Mouse (Mus musculus) ES-E14 (cell line): Measurements from ENCODE around the gene Gdf15. TPM values are rescaled to one million over a fixed set of nuclear protein-coding genes. Genes with fewer than 3 reads are reported as not detected.
A peak's percentile ranks its signal among the peaks of the same experiment; 100 is the strongest.

Source experiments
- DNase-seq: peaks from one replicate; pipeline ENCODE4 v3.0.0-alpha.2; 2013; ENCODE audit warnings: low read depth, low spot score
- H3K27ac ChIP-seq: 2 replicates; pipeline ENCODE4 v1.5.1; 2012; ENCODE audit warnings: low read depth, mild to moderate bottlenecking, low read length, moderate library complexity, mixed read lengths; ENCODE audit not compliant: poor library complexity, insufficient read depth, severe bottlenecking
- H3K36me3 ChIP-seq: 2 replicates; pipeline ENCODE4 v1.6.1; 2012; ENCODE audit warnings: mild to moderate bottlenecking, low read length, moderate library complexity, mixed read lengths; ENCODE audit not compliant: control insufficient read depth, poor library complexity, insufficient read depth, severe bottlenecking
- H3K4me1 ChIP-seq, 2 experiments: fragments of 150-350 bp in 1 of 2; sonication (generic) in 1 of 2; 2 replicates each; pipeline ENCODE4 v1.6.1; 2012; ENCODE audit warnings: low read length in 2 of 2, mild to moderate bottlenecking in 1 of 2, mixed read lengths in 1 of 2; ENCODE audit not compliant: control insufficient read depth in 2 of 2, insufficient read depth in 2 of 2, poor library complexity in 1 of 2
- H3K4me3 ChIP-seq, 2 experiments: fragments of 150-350 bp in 1 of 2; sonication (generic) in 1 of 2; 2 replicates each; pipeline ENCODE4 v1.5.1; 2012; ENCODE audit warnings: low read length in 2 of 2, low read depth in 1 of 2, mild to moderate bottlenecking in 1 of 2, mixed read lengths in 1 of 2; ENCODE audit not compliant: insufficient read depth in 1 of 2, poor library complexity in 1 of 2, severe bottlenecking in 1 of 2
- H3K9ac ChIP-seq: 2 replicates; pipeline ENCODE4 v1.6.1; 2012; ENCODE audit warnings: low read depth, mild to moderate bottlenecking, low read length, mixed read lengths; ENCODE audit not compliant: poor library complexity, insufficient read depth, severe bottlenecking
- H3K9me3 ChIP-seq: fragments of 150-350 bp; sonication (generic); 2 replicates; pipeline ENCODE4 v1.6.1; 2012; ENCODE audit warnings: low read depth, mild to moderate bottlenecking, low read length; ENCODE audit not compliant: control insufficient read depth, insufficient read depth
- CHD2 ChIP-seq: IDR thresholded peaks from 2 replicates; pipeline ENCODE4 v1.6.1; 2014; ENCODE audit warnings: mild to moderate bottlenecking, low read depth, low read length, inconsistent platforms
- HCFC1 ChIP-seq: IDR thresholded peaks from 2 replicates; pipeline ENCODE4 v1.6.1; 2012; ENCODE audit warnings: low read length, inconsistent platforms, borderline replicate concordance; ENCODE audit not compliant: insufficient read depth
- MAFK ChIP-seq: IDR thresholded peaks from 2 replicates; pipeline ENCODE4 v1.6.1; 2014; ENCODE audit warnings: mild to moderate bottlenecking, low read depth, low read length, inconsistent platforms; ENCODE audit not compliant: insufficient read depth
- ZC3H11A ChIP-seq: IDR thresholded peaks from 2 replicates; pipeline ENCODE4 v1.6.1; 2012; ENCODE audit warnings: low read depth, mild to moderate bottlenecking, inconsistent platforms, low read length, borderline replicate concordance
- ZNF384 ChIP-seq: IDR thresholded peaks from 2 replicates; pipeline ENCODE4 v1.6.1; 2012; ENCODE audit warnings: low read depth, low read length, inconsistent platforms
- in situ Hi-C, 2 experiments: fragments of 600-800 bp; cut with MboI; formaldehyde crosslinking; loops; one replicate each; pipeline ENCODE4 v1.15.1; 2025; ENCODE audit warnings: low sequenced_read_pairs in 2 of 2, inconsistent platforms in 1 of 2; ENCODE audit not compliant: unreplicated experiment in 2 of 2
- total RNA-seq: library from RNA; depleted of rRNA; stranded (reverse); fragments of 300-350 nt; gene quantifications from 2 replicates; pipeline ENCODE4 v1.2.3, GENCODE M21; 2012

Gdf15 gene
- total RNA-seq, 1 experiment: 7.0 TPM

- Histone ChIP-seq H3K9me3 (no peaks in the 10 kb centered on the region), H3K9ac (no peak overlapping the region), H3K27ac (no peak overlapping the region), H3K4me1 (peaks cover 2 to 32% of the 10 kb centered on the region in 2 experiments; a peak in 2 of 4 replicates), H3K4me3 (no peak overlapping the region), H3K36me3 (peaks cover 44% of the 10 kb centered on the region)
- no peak for DNase-seq
- in situ Hi-C loops: no loop called here
- no peak for TF ChIP-seq HCFC1
- no peak for TF ChIP-seq ZNF384
- TF ChIP-seq MAFK: no peak
- no peak for TF ChIP-seq CHD2
- no peak for TF ChIP-seq ZC3H11A
These were observed 35.4 kb downstream of the Gdf15 start for GRCm38 (mm10) chr8:70596775-70597416.

GRCm38 (mm10) chr8:70596216-70596615 is 36.0 kb downstream of the Gdf15 start:
- no peak overlapping the region for H3K27ac ChIP-seq
- H3K9me3 ChIP-seq: no peaks in the 10 kb centered on the region
- peaks cover 2 to 34% of the 10 kb centered on the region in 2 experiments; a peak in 2 of 4 replicates for H3K4me1 ChIP-seq
- H3K4me3 ChIP-seq: peak overlapping the region in 1 of 2 experiments; percentile 69; a peak in 3 of 4 replicates
- no peak for DNase-seq
- H3K9ac ChIP-seq: peak overlapping the region; percentile 77; the same call in 1 of the 2 replicates
- in situ Hi-C loops: no loop called here
- no peak for TF ChIP-seq ZNF384
- TF ChIP-seq HCFC1: no peak
- TF ChIP-seq CHD2: no peak
- no peak for TF ChIP-seq MAFK
- no peak for TF ChIP-seq ZC3H11A
- peaks cover 44% of the 10 kb centered on the region for H3K36me3 ChIP-seq

- H3K9me3 ChIP-seq: no peaks in the 10 kb centered on the region
- no peak for DNase-seq
- H3K4me3 ChIP-seq: peak overlapping the region; percentile 22 to 69; a peak in 3 of 4 replicates
- H3K36me3 ChIP-seq: peaks cover 44% of the 10 kb centered on the region
- H3K4me1 ChIP-seq: peaks cover 2 to 34% of the 10 kb centered on the region in 2 experiments; a peak in 2 of 4 replicates
- no peak overlapping the region for H3K27ac ChIP-seq
- no peak for TF ChIP-seq CHD2
- no peak for TF ChIP-seq HCFC1
- TF ChIP-seq MAFK: no peak
- TF ChIP-seq ZC3H11A: no peak
- no peak for TF ChIP-seq ZNF384
- in situ Hi-C loops: no loop called here
- H3K9ac ChIP-seq: peak overlapping the region; percentile 77; the same call in 1 of the 2 replicates
These were observed 36.4 kb downstream of the Gdf15 start for GRCm38 (mm10) chr8:70595811-70596210.

GRCm38 (mm10) chr8:70594621-70595564 is 37.4 kb downstream of the Gdf15 start:
- no peak for DNase-seq
- peaks cover 2 to 30% of the 10 kb centered on the region in 2 experiments; a peak in 2 of 4 replicates for H3K4me1 ChIP-seq
- peaks cover 45% of the 10 kb centered on the region for H3K36me3 ChIP-seq
- no peak overlapping the region for H3K27ac ChIP-seq
- peak overlapping the region; percentile 77 for H3K9ac ChIP-seq
- in situ Hi-C loops: no loop called here
- H3K9me3 ChIP-seq: no peaks in the 10 kb centered on the region
- peak overlapping the region; percentile 69 to 79 for H3K4me3 ChIP-seq
- TF ChIP-seq HCFC1 (peak; percentile 18; the same call in 1 of the 2 replicates), CHD2 (no peak)
